9 mouse cellular contexts compared by ENCODE assay signal in the genomic region with DNA sequence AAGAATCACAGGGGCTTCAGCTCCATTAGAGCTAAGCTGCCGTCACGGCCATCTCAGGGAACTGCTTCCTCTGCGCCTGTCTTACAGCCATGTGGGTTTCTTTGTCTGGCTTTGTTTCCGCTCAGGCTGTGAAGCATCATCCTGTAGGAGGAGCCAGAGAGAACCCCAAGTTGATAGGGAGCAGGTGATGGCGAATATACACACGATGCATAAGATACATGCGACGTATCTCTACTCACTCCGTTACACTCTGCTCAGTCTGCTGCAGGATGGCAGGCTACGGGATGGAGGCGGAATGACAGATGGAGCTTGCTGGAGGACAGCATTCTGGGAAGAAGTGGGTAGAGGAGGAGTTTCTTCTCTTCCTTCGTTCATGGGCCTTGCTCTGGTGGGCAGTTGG. TPM values are rescaled to one million over a fixed set of nuclear protein-coding genes. Genes with fewer than 3 reads are reported as not detected.
DNase-seq lines count a peak whose midpoint lies in the region; ATAC-seq and TF ChIP-seq lines count a peak whose summit lies in the region.
"Had no signal": no experiment of that assay in that cellular context is flagged by ENCODE, and none has a peak within 500 bp of the region (broad histone marks: within the 10 kb centered on the region; RNA-seq: fewer than 3 reads in every experiment).

No protein-coding gene starts in this region.

- no peaks in the 10 kb centered on the region for H3K27me3 ChIP-seq in hindbrain, embryonic 10.5 days (ENCODE audit: insufficient read depth, poor library complexity, severe bottlenecking)
- no peaks in the 10 kb centered on the region for H3K27me3 ChIP-seq in hindbrain, embryonic 11.5 days (ENCODE audit: control insufficient read depth, insufficient read depth, low read length)
- no peaks in the 10 kb centered on the region for H3K27me3 ChIP-seq in hindbrain, postnatal 0 days (ENCODE audit: insufficient read depth, low read length)
- H3K27me3 ChIP-seq in heart, embryonic 11.5 days (ENCODE audit: control insufficient read depth, insufficient read depth, low read length): no peaks in the 10 kb centered on the region
- H3K27me3 ChIP-seq: limb, embryonic 12.5 days had no signal

- peak overlapping the region; percentile 19 for H3K27ac ChIP-seq in hindbrain, embryonic 10.5 days
- H3K27ac ChIP-seq in hindbrain, embryonic 11.5 days (ENCODE audit: low read depth, low read length): no peak overlapping the region
- no peak overlapping the region for H3K27ac ChIP-seq in ES-E14 (ENCODE audit: insufficient read depth, low read depth, low read length, poor library complexity, severe bottlenecking)
- H3K27ac ChIP-seq in hindbrain, postnatal 0 days: no peak overlapping the region
- no peak overlapping the region for H3K27ac ChIP-seq in heart, embryonic 11.5 days (ENCODE audit: low read depth, low read length)
- H3K27ac ChIP-seq: limb, embryonic 12.5 days had no signal

- H3K9ac ChIP-seq in hindbrain, embryonic 11.5 days (ENCODE audit: low read depth, low read length): no peak overlapping the region
- peak overlapping the region; percentile 8; the same call in 1 of the 2 replicates for H3K9ac ChIP-seq in ES-E14 (ENCODE audit: insufficient read depth, low read depth, low read length, poor library complexity, severe bottlenecking)
- H3K9ac ChIP-seq in hindbrain, postnatal 0 days (replicated peaks; ENCODE audit: low read length): no peak overlapping the region
- H3K9ac ChIP-seq in heart, embryonic 11.5 days (ENCODE audit: low read depth, low read length): no peak overlapping the region
- H3K9ac ChIP-seq: limb, embryonic 12.5 days had no signal

- no peaks in the 10 kb centered on the region for H3K9me3 ChIP-seq in hindbrain, embryonic 10.5 days
- H3K9me3 ChIP-seq in hindbrain, embryonic 11.5 days (ENCODE audit: control insufficient read depth, low read length): no peaks in the 10 kb centered on the region
- H3K9me3 ChIP-seq in ES-E14 (ENCODE audit: control insufficient read depth, insufficient read depth, low read depth, low read length): no peaks in the 10 kb centered on the region
- H3K9me3 ChIP-seq in hindbrain, postnatal 0 days (ENCODE audit: low read length): no peaks in the 10 kb centered on the region
- no peaks in the 10 kb centered on the region for H3K9me3 ChIP-seq in heart, embryonic 11.5 days (replicated peaks; ENCODE audit: control insufficient read depth, low read length)
- H3K9me3 ChIP-seq: limb, embryonic 12.5 days had no signal

- WGBS in hindbrain, embryonic 10.5 days: 84% methylated on average over 12 of the region's 12 CpGs
- WGBS in hindbrain, embryonic 11.5 days: 84% methylated on average over 12 of the region's 12 CpGs
- WGBS in hindbrain, postnatal 0 days: 68% methylated on average over 12 of the region's 12 CpGs
- 73% methylated on average over 12 of the region's 12 CpGs for WGBS in heart, embryonic 11.5 days (ENCODE audit: insufficient replicate concordance)

- no peak overlapping the region for H3K4me2 ChIP-seq in hindbrain, embryonic 11.5 days (replicated peaks; ENCODE audit: low read depth, low read length)
- no peak overlapping the region for H3K4me2 ChIP-seq in hindbrain, postnatal 0 days (ENCODE audit: low read depth, low read length)
- H3K4me2 ChIP-seq in heart, embryonic 11.5 days: no peak overlapping the region
- H3K4me2 ChIP-seq: limb, embryonic 12.5 days had no signal

- no peaks in the 10 kb centered on the region for H3K36me3 ChIP-seq in hindbrain, embryonic 10.5 days
- no peaks in the 10 kb centered on the region for H3K36me3 ChIP-seq in hindbrain, embryonic 11.5 days (ENCODE audit: control insufficient read depth, insufficient read depth, low read length)
- no peaks in the 10 kb centered on the region for H3K36me3 ChIP-seq in ES-E14 (ENCODE audit: control insufficient read depth, insufficient read depth, low read length, poor library complexity, severe bottlenecking)
- no peaks in the 10 kb centered on the region for H3K36me3 ChIP-seq in hindbrain, postnatal 0 days (ENCODE audit: insufficient read depth, low read length)
- H3K36me3 ChIP-seq in heart, embryonic 11.5 days (ENCODE audit: control insufficient read depth, insufficient read depth, low read length): no peaks in the 10 kb centered on the region
- H3K36me3 ChIP-seq: limb, embryonic 12.5 days had no signal

- H3K4me3 ChIP-seq in hindbrain, embryonic 10.5 days: no peak overlapping the region
- H3K4me3 ChIP-seq in hindbrain, embryonic 11.5 days (ENCODE audit: low read depth, low read length): no peak overlapping the region
- H3K4me3 ChIP-seq in ES-E14 (ENCODE audit: insufficient read depth in 1 of 2, low read depth in 1 of 2, low read length in 2 of 2, poor library complexity in 1 of 2, severe bottlenecking in 1 of 2): peak overlapping the region in 1 of 2 experiments; percentile 27; a peak in 3 of 4 replicates
- H3K4me3 ChIP-seq in hindbrain, postnatal 0 days (ENCODE audit: low read length): no peak overlapping the region
- H3K4me3 ChIP-seq in heart, embryonic 11.5 days (ENCODE audit: low read depth, low read length): no peak overlapping the region
- H3K4me3 ChIP-seq: limb, embryonic 12.5 days had no signal

- peaks cover 10% of the 10 kb centered on the region for H3K4me1 ChIP-seq in hindbrain, embryonic 10.5 days (replicated peaks)
- no peaks in the 10 kb centered on the region; the same call in 1 of the 2 replicates for H3K4me1 ChIP-seq in hindbrain, embryonic 11.5 days (replicated peaks; ENCODE audit: control insufficient read depth, insufficient read depth, low read length)
- H3K4me1 ChIP-seq in ES-E14 (ENCODE audit: control insufficient read depth in 2 of 2, insufficient read depth in 2 of 2, low read length in 2 of 2, poor library complexity in 1 of 2): peaks cover 0 to under 1% of the 10 kb centered on the region in 2 experiments; a peak in 1 of 4 replicates
- H3K4me1 ChIP-seq in hindbrain, postnatal 0 days (ENCODE audit: insufficient read depth, low read length): 0 out of 2 replicates have a peak, but pooled peaks cover 4% of the 10 kb centered on the region
- peaks cover 7% of the 10 kb centered on the region; the same call in 1 of the 2 replicates for H3K4me1 ChIP-seq in heart, embryonic 11.5 days (ENCODE audit: control insufficient read depth, insufficient read depth, low read length)

- DNase-seq in hindbrain, embryonic 10.5 days (ENCODE audit: low spot score): no peak
- no peak for DNase-seq in hindbrain, embryonic 11.5 days (ENCODE audit: low spot score)
- DNase-seq in ES-E14 (ENCODE audit: low read depth, low spot score): no peak
- DNase-seq in hindbrain, postnatal 0 days (ENCODE audit: low spot score): peak; percentile 66
- DNase-seq in right cerebral cortex, postnatal 10 days (ENCODE audit: low spot score in 2 of 2): peak; percentile 65 to 75
- DNase-seq in yolk sac, embryonic 10.5 days (ENCODE audit: low spot score): no peak
- DNase-seq in adrenal gland, postnatal 14 days: no peak

- peak; percentile 47 for TF ChIP-seq CTCF in hindbrain, postnatal 0 days (IDR thresholded peaks at IDR 0.05; ENCODE audit: low read depth)

- no peak for ATAC-seq in hindbrain, embryonic 11.5 days (ENCODE audit: low FRiP score)
- ATAC-seq in hindbrain, postnatal 0 days: peak; percentile 57
- ATAC-seq in heart, embryonic 11.5 days (replicated peaks; ENCODE audit: insufficient number of reproducible peaks, low FRiP score, low TSS enrichment): no peak

- in situ Hi-C loops in ES-E14 (cut with MboI; ENCODE audit: low sequenced_read_pairs in 2 of 2, unreplicated experiment in 2 of 2): no loop called here

TF ChIP-seq in ES-E14, 5 proteins besides CTCF, POLR2A, EP300 and RAD21:
- TF ChIP-seq ZC3H11A (IDR thresholded peaks at IDR 0.05; ENCODE audit: borderline replicate concordance, low read depth, low read length): no peak
- no peak for TF ChIP-seq CHD2 (IDR thresholded peaks at IDR 0.05; ENCODE audit: low read depth, low read length)
- no peak for TF ChIP-seq ZNF384 (IDR thresholded peaks at IDR 0.05; ENCODE audit: low read depth, low read length)
- no peak for TF ChIP-seq HCFC1 (IDR thresholded peaks at IDR 0.05; ENCODE audit: borderline replicate concordance, insufficient read depth, low read length)
- TF ChIP-seq MAFK (IDR thresholded peaks at IDR 0.05; ENCODE audit: insufficient read depth, low read depth, low read length): no peak
TF ChIP-seq in ES-E14: peak in this region for 0.

RNA-seq across cellular contexts. Expression of a gene that starts 37.9 kb away (rescaled TPM):
- polyA plus RNA-seq in hindbrain, embryonic 10.5 days (2016; fragmentation: Nextera tagmentation; extraction: Ambion mirVana): 459 and 460 TPM in 2 replicates
- 360 and 376 TPM in 2 replicates for polyA plus RNA-seq in hindbrain, embryonic 11.5 days (2014; fragmentation: Nextera tagmentation; extraction: Ambion mirVana)
- 23.6 and 65.1 TPM in 2 replicates for total RNA-seq in ES-E14 (2012; rRNA removed)
- 57.2 and 61.8 TPM in 2 replicates for total RNA-seq in hindbrain, postnatal 0 days (2014; rRNA removed)
- polyA plus RNA-seq in hindbrain, postnatal 0 days (2015; fragmentation: Nextera tagmentation; extraction: Ambion mirVana): 463 and 467 TPM in 2 replicates
- 421 and 423 TPM in 2 replicates for polyA plus RNA-seq in heart, embryonic 11.5 days (2014; fragmentation: Nextera tagmentation; extraction: Ambion mirVana)
- total RNA-seq in adrenal gland, postnatal 14 days (2021): 176 and 193 TPM in 2 replicates

Comparison
In these comparisons a context has a peak if more than half of its experiments do, and no peak if none do; other contexts are left out.
1. DNase-seq: peak in hindbrain, postnatal 0 days (single experiment) and right cerebral cortex, postnatal 10 days (2 of 2); none in hindbrain, embryonic 10.5 days (single experiment), hindbrain, embryonic 11.5 days (single experiment), ES-E14 (single experiment), yolk sac, embryonic 10.5 days (single experiment) and adrenal gland, postnatal 14 days (single experiment).